Mouse (Mus musculus) ES-E14 (cell line): ENCODE results near the gene Tyms. TPM values are rescaled to one million over a fixed set of nuclear protein-coding genes. Genes with fewer than 3 reads are reported as not detected.

ENCODE experiments used
- DNase-seq: peaks from one replicate; pipeline ENCODE4 v3.0.0-alpha.2; 2013; ENCODE audit warnings: low read depth, low spot score
- H3K27ac ChIP-seq: 2 replicates; pipeline ENCODE4 v1.5.1; 2012; ENCODE audit warnings: low read depth, mild to moderate bottlenecking, low read length, moderate library complexity, mixed read lengths; ENCODE audit not compliant: poor library complexity, insufficient read depth, severe bottlenecking
- H3K36me3 ChIP-seq: 2 replicates; pipeline ENCODE4 v1.6.1; 2012; ENCODE audit warnings: mild to moderate bottlenecking, low read length, moderate library complexity, mixed read lengths; ENCODE audit not compliant: control insufficient read depth, poor library complexity, insufficient read depth, severe bottlenecking
- H3K4me1 ChIP-seq, 2 experiments: fragments of 150-350 bp in 1 of 2; sonication (generic) in 1 of 2; 2 replicates each; pipeline ENCODE4 v1.6.1; 2012; ENCODE audit warnings: low read length in 2 of 2, mild to moderate bottlenecking in 1 of 2, mixed read lengths in 1 of 2; ENCODE audit not compliant: control insufficient read depth in 2 of 2, insufficient read depth in 2 of 2, poor library complexity in 1 of 2
- H3K4me3 ChIP-seq, 2 experiments: fragments of 150-350 bp in 1 of 2; sonication (generic) in 1 of 2; 2 replicates each; pipeline ENCODE4 v1.5.1; 2012; ENCODE audit warnings: low read length in 2 of 2, low read depth in 1 of 2, mild to moderate bottlenecking in 1 of 2, mixed read lengths in 1 of 2; ENCODE audit not compliant: insufficient read depth in 1 of 2, poor library complexity in 1 of 2, severe bottlenecking in 1 of 2
- H3K9ac ChIP-seq: 2 replicates; pipeline ENCODE4 v1.6.1; 2012; ENCODE audit warnings: low read depth, mild to moderate bottlenecking, low read length, mixed read lengths; ENCODE audit not compliant: poor library complexity, insufficient read depth, severe bottlenecking
- H3K9me3 ChIP-seq: fragments of 150-350 bp; sonication (generic); 2 replicates; pipeline ENCODE4 v1.6.1; 2012; ENCODE audit warnings: low read depth, mild to moderate bottlenecking, low read length; ENCODE audit not compliant: control insufficient read depth, insufficient read depth
- CHD2 ChIP-seq: IDR thresholded peaks from 2 replicates; pipeline ENCODE4 v1.6.1; 2014; ENCODE audit warnings: mild to moderate bottlenecking, low read depth, low read length, inconsistent platforms
- HCFC1 ChIP-seq: IDR thresholded peaks from 2 replicates; pipeline ENCODE4 v1.6.1; 2012; ENCODE audit warnings: low read length, inconsistent platforms, borderline replicate concordance; ENCODE audit not compliant: insufficient read depth
- MAFK ChIP-seq: IDR thresholded peaks from 2 replicates; pipeline ENCODE4 v1.6.1; 2014; ENCODE audit warnings: mild to moderate bottlenecking, low read depth, low read length, inconsistent platforms; ENCODE audit not compliant: insufficient read depth
- ZC3H11A ChIP-seq: IDR thresholded peaks from 2 replicates; pipeline ENCODE4 v1.6.1; 2012; ENCODE audit warnings: low read depth, mild to moderate bottlenecking, inconsistent platforms, low read length, borderline replicate concordance
- ZNF384 ChIP-seq: IDR thresholded peaks from 2 replicates; pipeline ENCODE4 v1.6.1; 2012; ENCODE audit warnings: low read depth, low read length, inconsistent platforms
- in situ Hi-C, 2 experiments: fragments of 600-800 bp; cut with MboI; formaldehyde crosslinking; loops; one replicate each; pipeline ENCODE4 v1.15.1; 2025; ENCODE audit warnings: low sequenced_read_pairs in 2 of 2, inconsistent platforms in 1 of 2; ENCODE audit not compliant: unreplicated experiment in 2 of 2
- total RNA-seq: library from RNA; depleted of rRNA; stranded (reverse); fragments of 300-350 nt; gene quantifications from 2 replicates; pipeline ENCODE4 v1.2.3, GENCODE M21; 2012; rRNA removed

The Tyms gene
- total RNA-seq = 121 and 125 TPM in 2 replicates

DNA sequence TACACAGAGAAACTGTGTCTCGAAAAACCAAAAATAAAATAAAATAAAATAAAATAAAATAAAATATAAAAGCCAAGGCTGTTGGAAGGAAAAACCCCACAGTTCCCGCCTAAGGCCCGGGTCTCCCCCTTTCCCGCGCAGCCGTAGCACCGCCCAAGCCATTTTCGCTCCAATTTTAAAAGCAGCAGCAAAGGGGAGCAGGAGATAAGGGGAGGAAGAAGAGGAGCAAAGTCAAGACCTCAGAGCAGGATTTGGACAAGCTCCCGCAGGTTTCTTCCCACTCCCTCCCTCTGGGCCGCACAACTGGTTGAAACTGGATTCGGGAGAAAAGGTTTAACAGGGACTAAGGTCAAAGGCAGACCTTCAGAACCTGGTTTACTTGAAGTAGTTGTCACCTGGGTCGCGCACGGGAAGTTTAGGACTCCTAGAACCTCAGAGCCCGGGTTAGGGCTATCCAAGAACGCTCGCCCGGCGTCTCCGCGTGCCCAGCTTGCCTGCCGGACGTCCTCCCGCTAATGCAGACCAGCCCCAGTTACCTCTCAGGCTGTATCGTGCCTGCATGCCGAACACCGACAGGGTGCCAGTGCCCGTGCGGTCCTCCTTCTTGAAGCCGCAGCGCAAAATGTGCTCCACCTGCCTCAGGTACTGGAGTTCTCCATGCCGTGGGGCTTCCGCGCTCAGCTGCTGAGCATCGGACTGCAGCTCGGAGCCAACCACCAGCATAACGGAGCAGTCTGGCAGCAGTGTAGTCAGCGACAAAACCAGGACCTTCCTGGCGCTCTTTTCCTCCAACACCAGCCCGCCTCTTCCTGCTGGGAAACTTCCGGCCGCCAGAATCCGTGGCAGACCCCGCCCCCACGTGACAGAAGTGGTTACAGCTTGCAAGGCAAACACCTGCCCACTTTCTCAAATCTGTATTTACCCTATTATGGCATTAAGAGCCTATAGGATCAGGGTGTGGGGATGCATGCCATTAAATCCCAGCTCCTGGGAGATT lies at the start of gene Tyms:
TSS of gene Tyms (minus strand) at position 793 of the 997 bp plus-strand sequence.
- TF ChIP-seq CHD2 (no peak), MAFK (no peak), ZC3H11A (no peak), ZNF384 (no peak), HCFC1 (no peak; the same call in 1 of the 2 replicates)
- Histone ChIP-seq H3K4me1 (peaks cover 0 to 3% of the 10 kb centered on the region in 2 experiments; a peak in 1 of 4 replicates), H3K36me3 (peaks cover 7% of the 10 kb centered on the region), H3K27ac (peak within 1 kb of the TSS; percentile 90), H3K9me3 (no peaks in the 10 kb centered on the region), H3K9ac (peak within 1 kb of the TSS; percentile 95), H3K4me3 (peak within 1 kb of the TSS; percentile 92 to 95)
- DNase-seq = peak; percentile 83
- in situ Hi-C loops = no loop called here

DNA sequence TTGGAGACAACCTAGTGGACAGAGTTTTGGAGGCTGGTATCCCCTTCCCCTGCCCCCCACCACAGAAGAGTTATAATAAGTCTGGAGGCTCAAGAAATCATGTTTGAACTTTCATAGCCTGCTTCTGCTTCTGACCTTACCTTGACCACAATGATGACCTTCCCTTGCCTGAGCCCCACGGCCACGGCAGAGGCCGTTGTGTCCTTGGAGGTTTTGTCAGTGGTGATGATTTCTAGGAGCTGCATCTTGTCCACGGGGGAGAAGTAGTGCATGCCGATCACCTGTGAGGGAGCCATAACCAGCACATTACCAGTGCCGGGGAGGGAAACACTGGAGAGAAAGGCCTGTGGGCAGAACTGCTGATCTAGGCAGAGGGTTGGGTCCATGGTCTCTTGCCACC lies 49.1 kb upstream of the Tyms start:
- DNase-seq = no peak
- Histone ChIP-seq H3K9ac (no peak overlapping the region), H3K4me3 (no peak overlapping the region), H3K9me3 (no peaks in the 10 kb centered on the region), H3K36me3 (peaks cover 47% of the 10 kb centered on the region), H3K4me1 (peaks cover 0 to 2% of the 10 kb centered on the region in 2 experiments; a peak in 1 of 4 replicates), H3K27ac (no peak overlapping the region)
- TF ChIP-seq ZNF384 = no peak
- no peak for TF ChIP-seq CHD2
- no peak for TF ChIP-seq HCFC1
- TF ChIP-seq MAFK = no peak
- TF ChIP-seq ZC3H11A = no peak
- in situ Hi-C loops = no loop called here

DNA sequence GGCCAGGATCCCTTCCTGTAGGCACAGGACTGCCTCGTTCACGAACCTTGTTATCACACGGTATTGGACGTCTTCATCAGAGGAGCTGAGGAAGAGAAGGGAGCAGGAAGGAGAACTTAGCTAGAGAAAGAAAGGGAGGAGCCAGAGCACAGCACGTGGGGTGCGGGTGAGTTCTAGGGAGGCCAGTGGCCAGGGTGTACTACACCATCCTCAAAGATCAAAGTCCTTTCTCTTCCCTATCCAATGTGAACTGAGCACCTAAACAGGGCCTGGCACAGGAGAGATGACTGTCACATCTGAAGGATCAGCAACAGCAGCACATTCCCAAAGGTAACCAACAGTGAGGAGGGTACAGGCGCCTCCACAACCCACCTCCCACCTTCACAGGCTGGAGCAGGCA lies 46.7 kb upstream of the Tyms start:
- Histone ChIP-seq H3K9me3 (no peaks in the 10 kb centered on the region), H3K4me3 (no peak overlapping the region), H3K4me1 (peaks cover 0 to 2% of the 10 kb centered on the region in 2 experiments; a peak in 1 of 4 replicates), H3K9ac (no peak overlapping the region), H3K27ac (no peak overlapping the region), H3K36me3 (peaks cover 40% of the 10 kb centered on the region)
- in situ Hi-C loops = no loop called here
- TF ChIP-seq HCFC1 = no peak
- TF ChIP-seq ZNF384 = no peak
- no peak for TF ChIP-seq CHD2
- TF ChIP-seq ZC3H11A = no peak
- no peak for TF ChIP-seq MAFK
- no peak for DNase-seq

DNA sequence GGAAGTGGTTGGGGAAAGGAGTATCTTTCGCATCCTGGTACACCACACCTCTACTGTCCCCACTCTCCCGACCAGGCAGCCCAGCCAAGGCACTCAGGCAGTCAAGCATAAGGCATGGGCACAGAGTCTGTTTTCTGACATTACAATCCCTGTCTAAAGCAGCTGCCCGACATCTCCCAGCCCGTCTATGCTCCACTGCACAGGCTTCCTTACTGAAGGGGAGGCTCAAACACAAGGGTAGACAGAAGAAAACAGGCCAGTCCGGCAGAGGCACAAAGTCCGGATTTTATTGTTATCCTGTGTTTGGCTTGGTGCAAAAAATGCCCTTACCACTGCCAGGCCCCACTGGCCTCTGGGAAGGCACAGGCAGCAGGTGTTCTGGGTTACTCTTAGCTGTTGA lies 45.7 kb upstream of the Tyms start:
- in situ Hi-C loops = no loop called here
- H3K4me3 ChIP-seq = no peak overlapping the region
- H3K27ac ChIP-seq = no peak overlapping the region
- TF ChIP-seq ZC3H11A (no peak), HCFC1 (no peak), CHD2 (no peak), MAFK (no peak), ZNF384 (no peak)
- no peaks in the 10 kb centered on the region for H3K9me3 ChIP-seq
- peaks cover 35% of the 10 kb centered on the region for H3K36me3 ChIP-seq
- H3K9ac ChIP-seq = no peak overlapping the region
- no peak for DNase-seq
- peaks cover 0 to 2% of the 10 kb centered on the region in 2 experiments; a peak in 1 of 4 replicates for H3K4me1 ChIP-seq
